Mouse (Mus musculus) small intestine, adult 2 months (tissue): ENCODE data around the gene Fam45a.
A peak's percentile ranks its signal among the peaks of the same experiment; 100 is the strongest.

Experiments used
- CTCF ChIP-seq: fragments of 200-500 bp; IDR thresholded peaks from 2 replicates; pipeline ENCODE4 v1.5.1; 2012; ENCODE audit warnings: low read depth, mild to moderate bottlenecking, control low read depth, inconsistent platforms, low read length, moderate library complexity, mixed read lengths; ENCODE audit not compliant: insufficient replicate concordance, insufficient read length; ENCODE audit errors: extremely low read depth
- POLR2A ChIP-seq: fragments of 200-500 bp; IDR thresholded peaks from 2 replicates; pipeline ENCODE4 v1.6.1; 2012; ENCODE audit warnings: low read depth, mild to moderate bottlenecking, control low read depth, inconsistent platforms, low read length, moderate library complexity

GRCm38 (mm10) chr19:60837747-60838146 is 26.4 kb downstream of the Fam45a start:
- peak; percentile 72; the same call in 1 of the 2 replicates for TF ChIP-seq CTCF
- no peak for TF ChIP-seq POLR2A
